Mouse (Mus musculus) urinary bladder, postnatal 14 days (tissue): ENCODE results near the gene Spin2d.
"Not testable (repeated sequence)": the region's sequence is repeated elsewhere in the genome, so short reads cannot be mapped to it uniquely, and the experiment has no call there.

ENCODE experiments used
- DNase-seq: peaks from one replicate; pipeline ENCODE4 v3.0.0; 2021; ENCODE audit warnings: low spot score

Gene Spin2d

DNA sequence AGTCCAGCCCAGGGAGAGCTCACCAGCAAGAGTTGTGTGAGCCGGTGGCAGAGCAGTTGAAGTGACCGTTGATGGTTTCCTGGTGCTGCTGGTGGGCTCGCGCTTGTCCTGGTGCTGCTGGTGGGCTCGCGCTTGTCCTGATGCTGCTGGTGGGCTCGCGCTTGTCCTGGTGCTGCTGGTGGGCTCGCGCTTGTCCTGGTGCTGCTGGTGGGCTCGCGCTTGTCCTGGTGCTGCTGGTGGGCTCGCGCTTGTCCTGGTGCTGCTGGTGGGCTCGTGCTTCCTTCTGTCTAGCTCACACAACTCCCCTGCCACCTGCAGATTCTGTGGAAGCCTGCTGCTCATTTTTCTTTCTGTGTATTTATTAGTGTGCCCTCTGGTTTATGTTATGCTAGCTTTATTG lies at the start of gene Spin2d:
Gene Spin2d, minus strand, starts transcription at position 101 of the 400 bp plus-strand sequence.
- not testable (repeated sequence) for DNase-seq

- DNase-seq = no peak
These were observed 48.6 kb upstream of the Spin2d start for GRCm38 (mm10) chrX:73225365-73225764.

GRCm38 (mm10) chrX:73213819-73214564 lies 37.2 kb upstream of the Spin2d start, which contains the start of gene Xlr4b:
Xlr4b (plus strand) TSS chrX:73214333.
- DNase-seq = not testable (repeated sequence)

- peak; percentile 5 for DNase-seq
These were observed 15.1 kb upstream of the Spin2d start, which contains the start of gene Xlr3b for GRCm38 (mm10) chrX:73191934-73192333. Xlr3b (plus strand) TSS chrX:73192207.

DNA sequence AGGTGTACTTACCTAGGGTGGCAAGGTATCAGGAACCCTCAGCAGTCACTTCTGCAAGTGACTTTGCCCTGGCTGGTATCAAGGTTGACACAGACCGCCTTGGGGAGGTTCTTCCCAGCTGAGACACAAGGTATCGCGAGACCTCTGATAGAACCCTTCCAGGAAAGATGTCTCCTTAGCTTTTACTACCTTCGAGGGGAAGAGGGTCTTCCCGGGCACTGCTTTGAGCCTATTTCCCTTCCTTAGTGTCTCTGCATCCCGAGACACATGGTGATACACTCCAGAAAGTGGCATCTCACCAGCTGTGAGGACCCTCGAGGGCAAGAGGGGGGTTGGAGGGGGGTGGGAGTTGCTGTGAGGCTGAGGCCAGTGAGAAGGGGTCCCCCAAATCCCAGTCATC lies 27.4 kb downstream of the Spin2d start, which contains the start of gene DXBay18:
Gene DXBay18, minus strand, starts transcription at position 101 of the 400 bp plus-strand sequence.
- DNase-seq = not testable (repeated sequence)

GRCm38 (mm10) chrX:73148496-73148895 lies 28.3 kb downstream of the Spin2d start, which contains the start of gene Xlr5b:
Xlr5b (plus strand) TSS chrX:73148796.
- not testable (repeated sequence) for DNase-seq

DNA sequence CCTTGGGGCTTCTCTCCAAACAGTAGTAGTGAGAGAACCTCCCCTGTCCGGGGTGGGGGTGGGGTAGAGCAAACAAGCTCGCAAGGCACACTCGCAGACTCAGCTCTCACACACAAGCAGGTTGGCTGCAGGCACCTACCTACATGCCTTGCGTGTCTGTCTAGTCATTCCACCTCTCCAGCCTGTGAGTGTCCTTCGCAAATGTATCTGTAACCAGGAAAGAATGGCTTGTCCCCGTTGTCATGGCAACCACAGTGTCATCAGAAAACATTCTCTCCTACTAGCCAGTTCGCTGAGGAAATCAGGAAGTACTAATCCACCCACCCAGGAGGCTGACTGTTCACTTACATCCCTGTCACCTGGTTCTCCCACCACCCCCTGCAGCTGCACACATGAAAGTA lies 33.6 kb downstream of the Spin2d start:
- not testable (repeated sequence) for DNase-seq
